Mouse (Mus musculus): ENCODE data around the gene H2-Eb1. TPM values are rescaled to one million over a fixed set of nuclear protein-coding genes. Genes with fewer than 3 reads are reported as not detected.
A peak's percentile ranks its signal among the peaks of the same experiment; 100 is the strongest.

The H2-Eb1 gene
- polyA plus RNA-seq, 1 experiment from 2014 or later, result 1.1 TPM

GRCm38 (mm10) chr17:34340619-34341402 is 35.1 kb downstream of the H2-Eb1 start:
- ATAC-seq (ENCODE audit: insufficient number of reproducible peaks, low FRiP score, low TSS enrichment, low read depth), result no peak
- Histone ChIP-seq H3K9me3 (ENCODE audit: control insufficient read depth, low read length) (no peaks in the 10 kb centered on the region), H3K4me2 (ENCODE audit: low read depth, severe bottlenecking) (no peak overlapping the region), H3K27me3 (ENCODE audit: control insufficient read depth, insufficient read depth, low read length) (no peaks in the 10 kb centered on the region), H3K36me3 (ENCODE audit: control insufficient read depth, insufficient read depth, low read length) (no peaks in the 10 kb centered on the region), H3K9ac (ENCODE audit: low read length) (no peak overlapping the region), H3K27ac (replicated peaks; ENCODE audit: low read depth, low read length) (no peak overlapping the region), H3K4me3 (ENCODE audit: low read depth, low read length) (no peak overlapping the region), H3K4me1 (ENCODE audit: control insufficient read depth, insufficient read depth, low read length) (no peaks in the 10 kb centered on the region)
- 75% methylated on average over 3 of the region's 3 CpGs for WGBS
- DNase-seq (ENCODE audit: low spot score), result no peak

- WGBS, result 85% methylated on average over 4 of the region's 4 CpGs
- Histone ChIP-seq H3K27ac (replicated peaks; ENCODE audit: low read depth, low read length) (no peak overlapping the region), H3K36me3 (ENCODE audit: control insufficient read depth, insufficient read depth, low read length) (no peaks in the 10 kb centered on the region), H3K4me1 (ENCODE audit: control insufficient read depth, insufficient read depth, low read length) (no peaks in the 10 kb centered on the region), H3K27me3 (ENCODE audit: control insufficient read depth, insufficient read depth, low read length) (no peaks in the 10 kb centered on the region), H3K9ac (ENCODE audit: low read length) (no peak overlapping the region), H3K9me3 (ENCODE audit: control insufficient read depth, low read length) (no peaks in the 10 kb centered on the region), H3K4me3 (ENCODE audit: low read depth, low read length) (no peak overlapping the region), H3K4me2 (ENCODE audit: low read depth, severe bottlenecking) (no peak overlapping the region)
- ATAC-seq (ENCODE audit: insufficient number of reproducible peaks, low FRiP score, low TSS enrichment, low read depth) (no peak), DNase-seq (ENCODE audit: low spot score) (no peak)
Measured at GRCm38 (mm10) chr17:34344882-34345281, 39.2 kb downstream of the H2-Eb1 start.

GRCm38 (mm10) chr17:34345486-34345885 is 39.8 kb downstream of the H2-Eb1 start:
- DNase-seq (ENCODE audit: low spot score), result no peak
- no peaks in the 10 kb centered on the region for H3K9me3 ChIP-seq (ENCODE audit: control insufficient read depth, low read length)
- no peak overlapping the region for H3K27ac ChIP-seq (replicated peaks; ENCODE audit: low read depth, low read length)
- H3K4me3 ChIP-seq (ENCODE audit: low read depth, low read length), result no peak overlapping the region
- no peak for ATAC-seq (ENCODE audit: insufficient number of reproducible peaks, low FRiP score, low TSS enrichment, low read depth)
- no peaks in the 10 kb centered on the region for H3K36me3 ChIP-seq (ENCODE audit: control insufficient read depth, insufficient read depth, low read length)
- no peak overlapping the region for H3K9ac ChIP-seq (ENCODE audit: low read length)
- no peaks in the 10 kb centered on the region for H3K27me3 ChIP-seq (ENCODE audit: control insufficient read depth, insufficient read depth, low read length)
- 88% methylated on average over 7 of the region's 7 CpGs for WGBS
- no peak overlapping the region for H3K4me2 ChIP-seq (ENCODE audit: low read depth, severe bottlenecking)
- no peaks in the 10 kb centered on the region for H3K4me1 ChIP-seq (ENCODE audit: control insufficient read depth, insufficient read depth, low read length)

- DNase-seq (ENCODE audit: low spot score), result no peak
- no peak overlapping the region for H3K9ac ChIP-seq (ENCODE audit: low read length)
- 78% methylated on average over 3 of the region's 3 CpGs for WGBS
- H3K4me3 ChIP-seq (ENCODE audit: low read depth, low read length), result no peak overlapping the region
- H3K4me2 ChIP-seq (ENCODE audit: low read depth, severe bottlenecking), result no peak overlapping the region
- no peak overlapping the region for H3K27ac ChIP-seq (replicated peaks; ENCODE audit: low read depth, low read length)
- H3K9me3 ChIP-seq (ENCODE audit: control insufficient read depth, low read length), result no peaks in the 10 kb centered on the region
- no peaks in the 10 kb centered on the region for H3K36me3 ChIP-seq (ENCODE audit: control insufficient read depth, insufficient read depth, low read length)
- no peaks in the 10 kb centered on the region for H3K4me1 ChIP-seq (ENCODE audit: control insufficient read depth, insufficient read depth, low read length)
- no peak for ATAC-seq (ENCODE audit: insufficient number of reproducible peaks, low FRiP score, low TSS enrichment, low read depth)
- H3K27me3 ChIP-seq (ENCODE audit: control insufficient read depth, insufficient read depth, low read length), result no peaks in the 10 kb centered on the region
Measured at GRCm38 (mm10) chr17:34346041-34346440, 40.4 kb downstream of the H2-Eb1 start.

GRCm38 (mm10) chr17:34347606-34348308 is 42.1 kb downstream of the H2-Eb1 start:
- Histone ChIP-seq H3K4me3 (ENCODE audit: low read depth, low read length) (no peak overlapping the region), H3K9me3 (ENCODE audit: control insufficient read depth, low read length) (no peaks in the 10 kb centered on the region), H3K27me3 (ENCODE audit: control insufficient read depth, insufficient read depth, low read length) (no peaks in the 10 kb centered on the region), H3K27ac (replicated peaks; ENCODE audit: low read depth, low read length) (no peak overlapping the region), H3K9ac (ENCODE audit: low read length) (no peak overlapping the region), H3K4me1 (ENCODE audit: control insufficient read depth, insufficient read depth, low read length) (no peaks in the 10 kb centered on the region), H3K36me3 (ENCODE audit: control insufficient read depth, insufficient read depth, low read length) (no peaks in the 10 kb centered on the region), H3K4me2 (ENCODE audit: low read depth, severe bottlenecking) (no peak overlapping the region)
- DNase-seq (ENCODE audit: low spot score) (no peak), ATAC-seq (ENCODE audit: insufficient number of reproducible peaks, low FRiP score, low TSS enrichment, low read depth) (no peak)
- 74% methylated on average over 6 of the region's 6 CpGs for WGBS

GRCm38 (mm10) chr17:34349429-34349828 is 43.8 kb downstream of the H2-Eb1 start:
- no peak overlapping the region for H3K27ac ChIP-seq (replicated peaks; ENCODE audit: low read depth, low read length)
- no peaks in the 10 kb centered on the region for H3K36me3 ChIP-seq (ENCODE audit: control insufficient read depth, insufficient read depth, low read length)
- H3K27me3 ChIP-seq (ENCODE audit: control insufficient read depth, insufficient read depth, low read length), result no peaks in the 10 kb centered on the region
- 9% methylated on average over 4 of the region's 4 CpGs for WGBS
- no peak overlapping the region for H3K9ac ChIP-seq (ENCODE audit: low read length)
- H3K4me2 ChIP-seq (ENCODE audit: low read depth, severe bottlenecking), result no peak overlapping the region
- H3K4me1 ChIP-seq (ENCODE audit: control insufficient read depth, insufficient read depth, low read length), result no peaks in the 10 kb centered on the region
- no peak for ATAC-seq (ENCODE audit: insufficient number of reproducible peaks, low FRiP score, low TSS enrichment, low read depth)
- no peak overlapping the region for H3K4me3 ChIP-seq (ENCODE audit: low read depth, low read length)
- H3K9me3 ChIP-seq (ENCODE audit: control insufficient read depth, low read length), result no peaks in the 10 kb centered on the region
- DNase-seq (ENCODE audit: low spot score), result peak; percentile 89

GRCm38 (mm10) chr17:34354539-34354938 is 48.9 kb downstream of the H2-Eb1 start, which contains the start of gene Btnl2:
Btnl2 (plus strand) TSS chr17:34354822.
- WGBS, result 82% methylated on average over 5 of the region's 5 CpGs
- no peak within 1 kb of the TSS for H3K27ac ChIP-seq (replicated peaks; ENCODE audit: low read depth, low read length)

GRCm38 (mm10) chr17:34354940-34355339 is 49.3 kb downstream of the H2-Eb1 start:
- no peaks in the 10 kb centered on the region for H3K9me3 ChIP-seq (ENCODE audit: control insufficient read depth, low read length)
- no peak overlapping the region for H3K9ac ChIP-seq (ENCODE audit: low read length)
- no peaks in the 10 kb centered on the region for H3K36me3 ChIP-seq (ENCODE audit: control insufficient read depth, insufficient read depth, low read length)
- WGBS, result 88% methylated on average over 1 of the region's 1 CpGs
- no peak for DNase-seq (ENCODE audit: low spot score)
- H3K4me2 ChIP-seq (ENCODE audit: low read depth, severe bottlenecking), result no peak overlapping the region
- no peaks in the 10 kb centered on the region for H3K27me3 ChIP-seq (ENCODE audit: control insufficient read depth, insufficient read depth, low read length)
- H3K4me3 ChIP-seq (ENCODE audit: low read depth, low read length), result no peak overlapping the region
- H3K27ac ChIP-seq (replicated peaks; ENCODE audit: low read depth, low read length), result no peak overlapping the region
- no peak for ATAC-seq (ENCODE audit: insufficient number of reproducible peaks, low FRiP score, low TSS enrichment, low read depth)
- no peaks in the 10 kb centered on the region for H3K4me1 ChIP-seq (ENCODE audit: control insufficient read depth, insufficient read depth, low read length)

More at GRCm38 (mm10) chr17:34354539-34354938, 48.9 kb downstream of the H2-Eb1 start, which contains the start of gene Btnl2:
- Histone ChIP-seq H3K9ac (ENCODE audit: low read length) (no peak within 1 kb of the TSS), H3K27me3 (ENCODE audit: control insufficient read depth, insufficient read depth, low read length) (no peaks in the 10 kb centered on the region), H3K4me3 (ENCODE audit: low read depth, low read length) (no peak within 1 kb of the TSS), H3K9me3 (ENCODE audit: control insufficient read depth, low read length) (no peaks in the 10 kb centered on the region), H3K4me2 (ENCODE audit: low read depth, severe bottlenecking) (no peak within 1 kb of the TSS), H3K36me3 (ENCODE audit: control insufficient read depth, insufficient read depth, low read length) (no peaks in the 10 kb centered on the region), H3K4me1 (ENCODE audit: control insufficient read depth, insufficient read depth, low read length) (no peaks in the 10 kb centered on the region)
- ATAC-seq (ENCODE audit: insufficient number of reproducible peaks, low FRiP score, low TSS enrichment, low read depth) (no peak), DNase-seq (ENCODE audit: low spot score) (no peak)
